Mouse (Mus musculus) embryonic facial prominence, embryonic 11.5 days (tissue): ENCODE results near the gene Ddx46. TPM values are rescaled to one million over a fixed set of nuclear protein-coding genes. Genes with fewer than 3 reads are reported as not detected.
"Not testable (repeated sequence)": the region's sequence is repeated elsewhere in the genome, so short reads cannot be mapped to it uniquely, and the experiment has no call there.

Experiments used
- ATAC-seq: fragments of 200-750 bp; cut with Nextera tagmentation; replicated peaks from 2 replicates; pipeline ENCODE4 v1.8.0; 2017; ENCODE audit warnings: low read depth; ENCODE audit not compliant: insufficient number of reproducible peaks, low FRiP score, low TSS enrichment
- DNase-seq: peaks from one replicate; pipeline ENCODE4 v3.0.0-alpha.2; 2015; ENCODE audit warnings: low spot score
- H3K27ac ChIP-seq: fragments of 300-500 bp; sonication (generic); replicated peaks from 2 replicates; pipeline ENCODE4 v1.5.1; 2014; ENCODE audit warnings: mild to moderate bottlenecking, low read depth, low read length, control low read depth
- H3K27me3 ChIP-seq: fragments of 300-500 bp; sonication (generic); 2 replicates; pipeline ENCODE4 v1.6.1; 2014; ENCODE audit warnings: mild to moderate bottlenecking, low read length, moderate library complexity, mixed read lengths; ENCODE audit not compliant: control insufficient read depth, insufficient read depth
- H3K36me3 ChIP-seq: fragments of 300-500 bp; sonication (generic); replicated peaks from 2 replicates; pipeline ENCODE4 v1.6.1; 2014; ENCODE audit warnings: low read depth, mild to moderate bottlenecking, low read length, moderate library complexity, mixed read lengths; ENCODE audit not compliant: control insufficient read depth, insufficient read depth
- H3K4me1 ChIP-seq: fragments of 300-500 bp; sonication (generic); 2 replicates; pipeline ENCODE4 v1.6.1; 2014; ENCODE audit warnings: low read length, mixed read lengths; ENCODE audit not compliant: control insufficient read depth, insufficient read depth
- H3K4me2 ChIP-seq: fragments of 300-500 bp; sonication (generic); 2 replicates; pipeline ENCODE4 v1.6.1; 2014; ENCODE audit warnings: low read depth, mild to moderate bottlenecking, control low read depth, low read length, moderate library complexity
- H3K4me3 ChIP-seq: fragments of 300-500 bp; sonication (generic); 2 replicates; pipeline ENCODE4 v1.5.1; 2014; ENCODE audit warnings: low read depth, low read length, control low read depth
- H3K9ac ChIP-seq: fragments of 300-500 bp; sonication (generic); replicated peaks from 2 replicates; pipeline ENCODE4 v1.6.1; 2014; ENCODE audit warnings: mild to moderate bottlenecking, control low read depth, low read length
- H3K9me3 ChIP-seq: fragments of 300-500 bp; sonication (generic); replicated peaks from 2 replicates; pipeline ENCODE4 v1.6.1; 2016; ENCODE audit warnings: mild to moderate bottlenecking, low read length, inconsistent platforms, mixed read lengths; ENCODE audit not compliant: control insufficient read depth
- WGBS: fragments of 180-500 bp; shearing (Covaris S2); extraction: QIAGEN DNeasy Blood & Tissue Kit; methylation state at CpG from one replicate; pipeline ENCODE4 v1.1.7; 2014; 5-methylcytosine and 5-hydroxymethylcytosine counted together
- polyA plus RNA-seq: library from polyadenylated mRNA; unstranded; fragments of >200 nt; fragmentation: Nextera tagmentation; extraction: Ambion mirVana; gene quantifications from 2 replicates; pipeline ENCODE4 v1.2.1, GENCODE M21; 2014

The Ddx46 gene
- polyA plus RNA-seq, 1 experiment from 2014 or later, result 58.0 TPM

DNA sequence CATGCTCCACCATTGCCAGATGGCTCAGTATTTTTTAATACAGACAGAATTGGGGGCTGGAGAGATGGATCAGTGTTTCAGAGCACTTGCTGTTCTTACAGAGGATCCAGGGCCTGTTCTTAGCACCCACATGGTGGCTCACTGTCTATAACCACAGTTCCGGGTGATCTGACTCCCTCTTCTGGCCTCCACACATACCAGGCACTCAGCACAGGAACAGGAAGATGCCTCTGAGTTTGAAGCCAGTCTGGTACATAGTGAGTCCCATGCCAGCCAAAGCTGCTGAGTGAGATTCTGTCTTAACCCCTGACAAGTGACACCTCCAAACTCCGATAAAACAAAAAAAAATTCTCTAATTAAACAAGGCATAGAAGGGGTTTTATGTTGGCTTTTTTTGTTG lies 14.6 kb upstream of the Ddx46 start:
- Histone ChIP-seq H3K27me3 (no peaks in the 10 kb centered on the region), H3K4me1 (no peaks in the 10 kb centered on the region), H3K9me3 (no peaks in the 10 kb centered on the region), H3K9ac (no peak overlapping the region), H3K4me3 (no peak overlapping the region), H3K36me3 (no peaks in the 10 kb centered on the region), H3K27ac (no peak overlapping the region), H3K4me2 (no peak overlapping the region)
- ATAC-seq (no peak), DNase-seq (no peak)
- 79% methylated on average over 2 of the region's 2 CpGs for WGBS

DNA sequence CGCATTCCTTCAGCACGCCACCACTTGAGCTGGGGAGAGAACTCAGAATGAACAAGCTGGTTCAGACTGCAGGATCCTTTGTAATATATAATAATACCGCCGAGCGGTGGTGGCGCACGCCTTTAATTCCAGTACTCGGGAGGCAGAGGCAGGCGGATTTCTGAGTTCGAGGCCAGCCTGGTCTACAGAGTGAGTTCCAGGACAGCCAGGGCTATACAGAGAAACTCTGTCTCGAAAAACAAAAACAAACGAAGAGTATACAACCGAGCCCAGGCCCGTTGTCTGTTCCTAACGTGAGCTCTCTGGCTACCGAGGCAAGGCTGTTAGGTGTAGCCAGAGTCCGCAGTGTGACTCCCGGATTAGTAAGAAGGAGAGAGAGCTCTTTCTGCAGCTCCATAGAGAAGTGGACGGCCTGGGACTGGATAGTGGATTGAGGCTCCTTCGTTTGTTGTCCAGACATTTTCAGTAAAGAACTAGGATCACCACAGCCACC lies 12.6 kb upstream of the Ddx46 start:
- H3K9ac ChIP-seq, result peak overlapping the region; percentile 80
- H3K27ac ChIP-seq, result peak overlapping the region; percentile 78
- not testable (repeated sequence) for DNase-seq, H3K36me3 ChIP-seq, H3K4me1 ChIP-seq, H3K9me3 ChIP-seq, H3K27me3 ChIP-seq
- peak overlapping the region; percentile 37 for H3K4me2 ChIP-seq
- WGBS, result 25% methylated on average over 20 of the region's 20 CpGs
- H3K4me3 ChIP-seq, result peak overlapping the region; percentile 69
- peak; percentile 51 for ATAC-seq

DNA sequence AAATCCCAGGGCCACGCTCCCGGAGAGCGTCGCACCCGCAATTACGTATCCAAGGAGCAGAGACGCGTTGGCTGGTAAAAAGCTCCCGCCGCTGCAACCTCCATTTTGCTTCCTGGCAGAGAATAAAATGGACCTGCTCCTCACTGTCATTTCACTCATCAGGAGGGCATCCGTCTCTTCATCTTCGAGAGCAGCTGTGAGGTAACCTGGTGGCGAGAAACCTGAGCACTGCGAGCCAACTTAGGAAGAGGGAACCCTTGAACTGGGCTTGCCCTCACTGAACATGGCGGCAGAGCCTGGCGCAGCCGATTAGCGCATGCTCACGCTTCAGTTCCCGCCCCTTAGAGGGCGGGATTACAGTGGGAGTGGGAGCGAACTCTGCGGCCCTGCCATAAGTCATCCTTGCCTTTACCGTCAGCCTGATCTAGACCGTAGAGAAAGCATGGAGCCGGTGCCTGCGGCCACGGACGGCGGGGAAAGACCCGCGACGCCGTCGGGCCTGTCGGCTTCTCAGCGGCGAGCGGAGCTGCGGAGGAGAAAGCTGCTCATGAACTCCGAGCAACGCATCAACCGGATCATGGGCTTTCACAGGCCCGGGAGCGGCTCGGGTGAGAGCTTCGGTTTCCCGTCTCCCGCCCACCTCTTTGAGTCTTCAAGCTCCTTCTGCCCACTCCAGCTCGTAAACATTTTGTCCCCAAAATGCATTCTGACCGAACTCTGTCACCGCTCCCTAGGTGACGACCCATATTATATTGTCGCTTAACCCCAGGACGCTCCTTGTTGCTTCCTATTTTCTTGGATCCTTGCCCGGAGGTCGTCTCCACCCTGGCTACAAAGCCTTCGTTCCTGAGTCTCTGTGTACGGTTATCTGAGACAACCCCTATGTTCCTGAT lies 11.9 kb upstream of the Ddx46 start, which contains the start of gene Caml:
Caml (plus strand) TSS at position 357 of the 893 bp plus-strand sequence.
- Histone ChIP-seq H3K27me3 (no peaks in the 10 kb centered on the region), H3K9me3 (no peaks in the 10 kb centered on the region), H3K9ac (peak within 1 kb of the TSS; percentile 80), H3K4me2 (peak within 1 kb of the TSS; percentile 37), H3K27ac (peak within 1 kb of the TSS; percentile 78), H3K4me1 (no peaks in the 10 kb centered on the region), H3K4me3 (peak within 1 kb of the TSS; percentile 69), H3K36me3 (no peaks in the 10 kb centered on the region; the same call in 1 of the 2 replicates)
- under 1% methylated on average over 59 of the region's 59 CpGs for WGBS
- ATAC-seq (peak; percentile 97), DNase-seq (peak; percentile 94)

DNA sequence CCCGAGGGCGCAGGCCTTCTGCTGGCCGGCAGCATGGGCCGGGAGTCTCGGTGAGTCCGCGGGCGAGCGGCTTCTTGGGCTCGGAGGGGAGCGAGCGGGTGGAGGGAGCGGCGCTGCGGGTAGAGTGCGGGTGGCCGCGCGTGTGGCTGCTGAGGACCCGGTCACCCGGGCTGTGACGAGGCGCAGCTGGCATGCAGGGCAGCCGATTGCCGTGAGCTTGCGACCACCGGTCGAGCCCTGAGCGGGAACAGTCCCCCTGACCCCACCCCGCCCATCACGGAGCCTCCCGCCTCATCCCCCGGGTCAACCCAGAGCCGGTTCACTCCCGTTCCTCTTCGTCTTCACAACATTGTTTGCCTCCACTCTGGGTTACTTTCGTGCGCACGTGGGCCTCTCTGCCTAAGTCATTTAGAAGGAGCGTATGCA lies 332 bp downstream of the Ddx46 start:
- DNase-seq (no peak), ATAC-seq (peak; percentile 21; the same call in 1 of the 2 replicates)
- Histone ChIP-seq H3K9me3 (no peaks in the 10 kb centered on the region), H3K4me2 (peak overlapping the region; percentile 78), H3K27ac (no peak overlapping the region), H3K4me3 (peak overlapping the region; percentile 98), H3K36me3 (peaks cover 10% of the 10 kb centered on the region), H3K27me3 (no peaks in the 10 kb centered on the region), H3K9ac (peak overlapping the region; percentile 91), H3K4me1 (no peaks in the 10 kb centered on the region)
- under 1% methylated on average over 40 of the region's 40 CpGs for WGBS

DNA sequence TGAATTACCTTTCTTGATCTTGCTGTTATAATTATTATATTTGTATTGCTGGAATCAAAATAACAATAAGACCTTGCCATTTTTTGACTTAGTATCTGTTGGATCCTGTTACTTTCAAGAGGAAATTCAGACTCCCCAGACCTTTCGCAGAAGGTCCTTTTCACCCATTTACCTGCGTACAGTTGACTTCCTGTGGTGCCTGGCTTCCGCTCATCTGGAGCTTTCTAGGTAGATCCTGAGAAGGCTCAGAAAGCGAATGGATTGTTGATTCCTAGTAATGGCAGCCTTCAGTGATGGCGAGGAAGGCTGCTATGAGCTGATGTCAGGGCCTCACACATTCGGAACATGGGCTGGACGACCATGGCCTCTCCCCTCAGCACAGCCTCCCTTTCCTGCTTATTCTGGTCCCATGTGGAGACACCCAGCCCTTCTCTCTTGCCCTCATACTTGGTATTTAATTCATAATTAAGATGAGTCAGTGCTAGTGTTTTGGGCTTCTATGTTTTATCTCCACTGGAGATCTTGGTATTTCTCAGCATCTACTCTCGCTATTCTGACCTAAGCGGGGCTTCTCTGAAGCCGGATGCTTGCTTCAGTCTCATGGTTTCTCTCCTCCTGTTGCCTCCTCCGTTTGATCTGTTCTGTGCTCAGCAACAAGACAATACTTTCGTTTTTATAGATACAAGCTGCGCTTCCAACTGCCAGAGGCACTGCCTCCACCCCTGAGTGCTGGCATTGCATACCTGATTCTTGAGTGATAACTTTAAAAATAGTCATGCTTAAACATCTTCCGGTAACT lies 1.6 kb downstream of the Ddx46 start:
- Histone ChIP-seq H3K9me3 (no peaks in the 10 kb centered on the region), H3K9ac (no peak overlapping the region), H3K27me3 (no peaks in the 10 kb centered on the region), H3K4me3 (no peak overlapping the region), H3K4me1 (no peaks in the 10 kb centered on the region), H3K27ac (no peak overlapping the region), H3K36me3 (peaks cover 12% of the 10 kb centered on the region), H3K4me2 (no peak overlapping the region)
- no peak for DNase-seq
- WGBS, result 89% methylated on average over 14 of the region's 14 CpGs
- ATAC-seq, result no peak

DNA sequence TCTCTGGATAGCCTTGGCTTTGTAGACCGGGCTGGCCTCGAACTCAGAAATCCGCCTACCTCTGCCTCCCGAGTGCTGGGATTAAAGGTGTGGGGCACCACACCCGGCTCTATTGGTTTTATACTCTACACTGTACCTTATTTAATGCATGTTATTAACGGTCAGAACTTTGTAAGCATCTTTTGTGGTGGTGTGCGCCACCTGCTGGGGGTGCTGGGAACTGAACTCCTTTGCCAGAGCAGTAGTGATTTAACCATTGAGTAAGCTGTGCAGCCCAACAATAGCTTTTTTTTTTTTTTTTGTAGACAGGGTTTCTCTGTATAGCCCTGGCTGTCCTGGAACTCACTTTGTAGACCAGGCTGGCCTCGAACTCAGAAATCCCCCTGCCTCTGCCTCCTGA lies 5.7 kb downstream of the Ddx46 start:
- H3K36me3 ChIP-seq, result peaks cover 15% of the 10 kb centered on the region
- peak; percentile 84 for DNase-seq
- 60% methylated on average over 8 of the region's 8 CpGs for WGBS

DNA sequence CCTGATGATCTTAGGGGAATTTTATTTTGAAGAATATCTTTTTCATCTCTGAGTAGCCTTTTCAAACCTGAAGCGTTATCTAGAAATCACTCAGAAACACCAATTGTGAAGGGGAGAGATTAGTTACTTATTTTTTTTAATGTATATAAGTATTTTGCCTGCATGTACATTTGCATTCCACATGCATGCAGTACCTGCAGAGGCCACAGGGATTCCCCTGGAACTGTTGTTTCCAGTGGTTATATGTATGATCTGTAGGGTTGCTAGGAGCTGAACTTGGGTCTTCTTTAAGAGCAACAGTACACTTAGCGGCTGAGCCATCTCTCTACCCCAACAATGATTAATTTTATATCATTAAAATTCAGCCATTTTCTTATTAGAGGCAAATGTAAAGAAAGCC lies 9.7 kb downstream of the Ddx46 start:
- Histone ChIP-seq H3K9ac (no peak overlapping the region), H3K36me3 (peaks cover 23% of the 10 kb centered on the region), H3K4me3 (no peak overlapping the region), H3K4me2 (no peak overlapping the region), H3K27me3 (no peaks in the 10 kb centered on the region), H3K4me1 (no peaks in the 10 kb centered on the region), H3K27ac (no peak overlapping the region), H3K9me3 (no peaks in the 10 kb centered on the region)
- WGBS, result 96% methylated on average over 2 of the region's 2 CpGs
- ATAC-seq (no peak), DNase-seq (peak; percentile 62)

More for the DNA sequence above, 5.7 kb downstream of the Ddx46 start:
- not testable (repeated sequence) for H3K4me2 ChIP-seq, H3K9ac ChIP-seq, H3K27me3 ChIP-seq, ATAC-seq, H3K4me3 ChIP-seq, H3K4me1 ChIP-seq, H3K9me3 ChIP-seq, H3K27ac ChIP-seq
